Mouse (Mus musculus) brain, embryonic 14.5 days (tissue): ENCODE data around the gene BC024978. TPM values are rescaled to one million over a fixed set of nuclear protein-coding genes. Genes with fewer than 3 reads are reported as not detected.

Experiments used
- DNase-seq: peaks from one replicate; pipeline ENCODE4 v3.0.0-alpha.2; 2011; ENCODE audit warnings: low read depth
- CTCF ChIP-seq: fragments of 200-500 bp; IDR thresholded peaks from 2 replicates; pipeline ENCODE4 v1.5.1; 2012; ENCODE audit warnings: inconsistent platforms, mild to moderate bottlenecking, moderate library complexity, borderline replicate concordance; ENCODE audit not compliant: insufficient read depth, insufficient read length; ENCODE audit errors: extremely low read depth
- POLR2A ChIP-seq: fragments of 200-500 bp; IDR thresholded peaks from 2 replicates; pipeline ENCODE4 v1.6.1; 2012; ENCODE audit warnings: mild to moderate bottlenecking, inconsistent platforms, borderline replicate concordance; ENCODE audit not compliant: poor library complexity, insufficient read depth, insufficient read length, severe bottlenecking; ENCODE audit errors: extremely low read depth
- polyA plus RNA-seq: library from polyadenylated mRNA; depleted of rRNA; stranded (reverse); fragments of >200 nt; gene quantifications from 2 replicates; pipeline ENCODE4 v1.2.3, GENCODE M21; 2012; rRNA removed

Gene BC024978
- polyA plus RNA-seq, 1 experiment = 11.9 TPM

DNA sequence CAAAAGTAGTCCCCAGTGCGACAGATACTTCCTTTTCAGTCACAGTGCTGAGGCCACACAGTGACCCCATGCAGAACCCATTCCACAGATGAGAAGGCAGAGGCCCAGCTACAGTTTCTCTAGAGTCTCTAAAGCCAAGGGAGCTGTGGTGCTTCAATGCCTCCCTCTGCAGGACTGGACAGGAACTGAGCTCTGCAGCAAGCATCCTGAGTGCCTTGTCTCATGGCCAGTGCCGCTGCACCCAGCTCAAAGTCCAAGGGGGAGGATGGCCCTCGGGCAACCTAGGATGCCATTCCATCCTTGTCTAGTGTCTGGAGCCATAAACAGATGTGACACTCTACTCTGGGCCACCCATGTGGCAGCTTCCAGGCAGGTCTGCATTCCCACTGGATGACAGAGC is 60.1 kb downstream of the BC024978 start:
- TF ChIP-seq CTCF (peak; percentile 38; the same call in 1 of the 2 replicates), POLR2A (no peak)
- DNase-seq = no peak

DNA sequence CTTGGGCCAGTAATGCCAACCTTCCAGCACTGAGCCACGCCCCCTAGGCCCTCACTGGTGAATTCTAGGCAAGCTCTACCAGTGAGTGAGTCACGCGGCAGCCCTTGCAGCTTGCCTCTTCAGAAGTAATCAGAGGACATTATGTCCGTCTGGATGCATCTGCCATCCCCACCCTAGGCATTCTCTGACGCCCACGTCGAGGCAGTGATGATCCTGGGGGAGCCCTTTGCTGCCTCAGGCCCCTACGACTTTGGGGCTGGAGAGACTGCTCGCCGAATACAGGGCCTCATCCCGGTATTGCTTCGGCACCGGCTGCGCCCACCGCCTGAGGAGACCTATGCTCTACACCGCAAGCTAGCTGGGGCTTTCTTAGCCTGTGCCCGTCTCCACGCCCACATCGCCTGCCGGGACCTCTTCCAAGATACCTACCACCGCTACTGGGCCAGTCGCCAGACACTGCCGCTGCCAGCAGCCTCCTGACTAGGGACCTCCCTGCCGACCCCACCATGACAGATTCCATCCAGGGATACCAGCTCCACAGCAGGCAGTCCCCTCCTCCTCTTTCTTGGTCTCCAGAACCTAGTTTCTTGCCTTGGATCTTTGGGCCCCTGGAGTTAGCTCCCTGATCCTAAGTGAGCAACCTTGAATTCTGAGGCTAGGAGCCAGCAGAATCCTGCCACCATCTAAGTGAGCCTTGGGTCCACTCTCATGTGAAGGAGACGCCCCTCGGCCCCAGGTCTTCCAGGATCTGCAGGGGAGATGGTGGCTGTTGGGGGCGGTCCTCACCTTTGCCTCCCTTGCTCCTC is 61.7 kb downstream of the BC024978 start:
- TF ChIP-seq CTCF (no peak), POLR2A (no peak)
- DNase-seq = peak; percentile 92

DNA sequence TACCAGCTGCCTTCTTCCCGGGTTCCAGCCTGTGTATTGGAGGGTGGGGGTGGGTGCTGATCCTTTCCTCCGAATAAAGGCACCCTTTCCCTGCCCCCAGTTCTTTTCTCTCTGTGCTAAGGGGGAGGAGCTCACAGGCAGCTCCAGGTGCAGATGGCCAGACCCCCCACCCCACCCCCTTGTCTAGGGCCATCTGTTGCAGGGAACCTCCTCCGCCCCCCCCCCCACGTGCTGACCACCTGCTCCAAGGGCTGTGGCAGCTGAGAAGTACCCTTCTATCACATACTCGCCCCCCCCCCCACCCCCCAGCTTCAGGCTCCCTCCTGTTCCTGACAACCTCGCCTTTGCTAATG is 62.2 kb downstream of the BC024978 start:
- DNase-seq = peak; percentile 91
- TF ChIP-seq CTCF = no peak
- TF ChIP-seq POLR2A = no peak

DNA sequence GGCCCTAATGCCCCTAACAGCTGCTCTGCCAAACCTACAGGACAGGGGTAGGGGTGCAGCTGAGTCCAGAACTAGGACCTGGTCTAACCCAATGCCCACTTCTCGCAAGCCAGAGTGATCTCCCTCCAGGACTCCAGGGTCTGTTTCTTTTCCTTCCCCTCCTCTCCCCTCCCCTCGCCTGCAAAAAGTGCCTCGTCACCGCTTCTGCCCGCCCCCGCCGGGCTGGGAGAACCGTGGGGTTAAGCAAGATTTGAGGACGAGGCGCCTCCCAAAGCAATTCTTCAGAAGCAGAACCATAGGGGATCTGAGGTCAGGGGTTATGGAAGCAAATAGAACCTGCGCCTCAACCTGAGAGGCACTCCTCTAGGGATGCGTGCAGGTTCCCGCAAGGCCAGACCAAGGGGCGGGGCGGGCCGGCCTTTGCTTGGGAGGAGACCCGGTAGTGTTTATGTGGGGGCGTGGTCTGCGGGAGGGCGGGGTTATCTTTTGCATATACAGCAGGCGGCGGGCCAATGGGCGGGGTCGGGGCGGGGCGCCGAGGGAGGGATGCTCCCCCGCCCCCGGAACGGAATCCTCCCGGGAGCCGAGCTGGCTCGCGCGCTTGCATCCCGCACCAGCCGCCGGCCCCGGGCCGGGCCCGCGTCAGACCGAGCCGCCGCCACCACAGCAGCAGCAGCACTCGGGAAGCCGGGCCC is 62.8 kb downstream of the BC024978 start, which contains the start of gene Numbl:
TSS of gene Numbl (plus strand) at position 229 of the 695 bp plus-strand sequence.
- DNase-seq = peak; percentile 97

DNA sequence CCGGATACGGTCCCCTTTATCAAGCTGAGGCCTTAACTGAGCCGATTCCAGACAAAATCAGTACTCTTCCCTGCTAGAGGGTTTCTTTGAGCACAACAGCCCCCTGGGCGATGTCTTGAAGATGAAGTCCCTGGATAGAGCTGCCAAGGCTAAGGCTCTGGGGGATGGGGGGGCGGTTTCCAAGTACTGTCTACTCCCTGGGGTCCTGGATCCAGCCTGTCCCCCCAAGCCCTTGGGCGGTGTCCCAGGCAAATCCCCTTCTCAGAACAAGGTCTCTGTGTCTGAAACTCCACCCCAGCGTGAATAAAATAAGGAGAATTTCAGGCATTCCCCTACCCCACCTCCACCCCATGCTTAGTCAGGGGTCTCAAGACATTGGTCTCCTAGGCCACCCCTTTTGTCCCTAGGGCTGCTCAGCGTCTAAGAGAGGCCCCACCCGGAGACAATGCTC is 63.7 kb downstream of the BC024978 start:
- DNase-seq = peak; percentile 64
- TF ChIP-seq CTCF (no peak), POLR2A (no peak)

More for the DNA sequence above, 62.8 kb downstream of the BC024978 start, which contains the start of gene Numbl:
- TF ChIP-seq CTCF = no peak
- TF ChIP-seq POLR2A = peak; percentile 79

DNA sequence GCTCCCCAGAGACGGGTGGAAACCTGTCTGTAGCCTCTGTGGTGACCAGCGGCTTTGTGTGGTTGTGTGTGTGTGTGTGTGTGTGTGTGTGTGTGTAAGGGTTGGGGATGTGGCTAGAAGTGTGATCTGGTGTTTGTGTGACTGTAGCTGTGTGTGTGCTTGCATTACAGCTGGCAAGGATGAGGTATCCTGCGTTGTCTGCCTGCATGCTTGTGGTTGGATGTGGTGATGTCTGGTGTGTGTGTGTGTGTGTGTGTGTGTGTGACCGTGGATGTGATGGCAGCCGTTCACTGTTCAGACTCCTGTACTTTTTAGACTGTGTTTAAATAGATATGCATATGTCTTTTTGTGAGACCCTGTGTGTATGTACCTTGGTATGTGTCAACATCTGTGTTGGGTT is 64.2 kb downstream of the BC024978 start:
- peak; percentile 67 for DNase-seq
- no peak for TF ChIP-seq CTCF
- TF ChIP-seq POLR2A = no peak

Other genes starting within 250 kb of the BC024978 start
- not detected in 2 replicates for gene Cyp2a12, start 166.7 kb upstream of the BC024978 start, polyA plus RNA-seq
- 0.05 TPM in 1 of 2 replicates, not detected in the other for gene Cyp2f2, start 75.9 kb upstream of the BC024978 start, polyA plus RNA-seq
- gene Cyp2t4, start 42.1 kb upstream of the BC024978 start, polyA plus RNA-seq = not detected in 2 replicates
- 129 and 131 TPM in 2 replicates for gene Egln2, start 29.0 kb upstream of the BC024978 start, polyA plus RNA-seq
- 81.4 and 86.7 TPM in 2 replicates for gene Rab4b, start 16.9 kb upstream of the BC024978 start, polyA plus RNA-seq
- gene Gm21983, start 14.7 kb upstream of the BC024978 start, polyA plus RNA-seq = 0.16 TPM in 1 of 2 replicates, not detected in the other
- 12.3 and 14.6 TPM in 2 replicates for gene Mia, start 14.6 kb upstream of the BC024978 start, polyA plus RNA-seq
- gene Snrpa, start 490 bp downstream of the BC024978 start, polyA plus RNA-seq = 320 and 444 TPM in 2 replicates
- gene Itpkc, start 32.9 kb downstream of the BC024978 start, polyA plus RNA-seq = 15.3 and 15.9 TPM in 2 replicates
- 42.6 and 50.1 TPM in 2 replicates for gene Coq8b, start 37.2 kb downstream of the BC024978 start, polyA plus RNA-seq
- 109 and 112 TPM in 2 replicates for gene Numbl, start 62.7 kb downstream of the BC024978 start, polyA plus RNA-seq
- gene Ltbp4, start 141.9 kb downstream of the BC024978 start, polyA plus RNA-seq = 24.3 and 24.4 TPM in 2 replicates
- gene Shkbp1, start 160.2 kb downstream of the BC024978 start, polyA plus RNA-seq = 142 and 232 TPM in 2 replicates
- 0.20 TPM in 1 of 2 replicates, not detected in the other for gene Gm20479, start 161.6 kb downstream of the BC024978 start, polyA plus RNA-seq